Mouse (Mus musculus): ENCODE measurements around the gene Mcat. TPM values are rescaled to one million over a fixed set of nuclear protein-coding genes. Genes with fewer than 3 reads are reported as not detected.

The Mcat gene
- polyA plus RNA-seq (2015; fragmentation: Nextera tagmentation; extraction: Ambion mirVana) = 30.9 and 34.4 TPM in 2 replicates

GRCm38 (mm10) chr15:83563327-83563856 lies at the start of gene Mcat, which contains the start of gene Tspo:
Mcat (minus strand) TSS chr15:83563787.
Tspo (plus strand) TSS chr15:83563592.
- DNase-seq (ENCODE audit: low spot score) = peak; percentile 61

- peak; percentile 84 for DNase-seq (ENCODE audit: low spot score)
Measured at GRCm38 (mm10) chr15:83607115-83607802, 43.7 kb upstream of the Mcat start.

- DNase-seq (ENCODE audit: low spot score) = no peak
Measured at GRCm38 (mm10) chr15:83606700-83607099, 43.1 kb upstream of the Mcat start.

GRCm38 (mm10) chr15:83606216-83606615 lies 42.6 kb upstream of the Mcat start:
- DNase-seq (ENCODE audit: low spot score) = no peak

GRCm38 (mm10) chr15:83603426-83603825 lies 39.8 kb upstream of the Mcat start:
- DNase-seq (ENCODE audit: low spot score) = peak; percentile 21

GRCm38 (mm10) chr15:83603046-83603396 lies 39.4 kb upstream of the Mcat start:
- DNase-seq (ENCODE audit: low spot score) = no peak

GRCm38 (mm10) chr15:83602372-83603045 lies 38.9 kb upstream of the Mcat start:
- DNase-seq (ENCODE audit: low spot score) = peak; percentile 93

- DNase-seq (ENCODE audit: low spot score) = peak; percentile 67
Measured at GRCm38 (mm10) chr15:83601185-83601584, 37.6 kb upstream of the Mcat start.

- DNase-seq (ENCODE audit: low spot score) = no peak
Measured at GRCm38 (mm10) chr15:83596833-83597232, 33.2 kb upstream of the Mcat start.

GRCm38 (mm10) chr15:83595364-83595711 lies 31.8 kb upstream of the Mcat start:
- DNase-seq (ENCODE audit: low spot score) = no peak

- peak; percentile 91 for DNase-seq (ENCODE audit: low spot score)
Measured at GRCm38 (mm10) chr15:83594513-83595363, 31.2 kb upstream of the Mcat start, which contains the start of gene Ttll12. Ttll12 (minus strand) TSS chr15:83595157.

GRCm38 (mm10) chr15:83593702-83594512 lies 30.3 kb upstream of the Mcat start:
- peak; percentile 52 for DNase-seq (ENCODE audit: low spot score)

- DNase-seq (ENCODE audit: low spot score) = no peak
Measured at GRCm38 (mm10) chr15:83593189-83593585, 29.6 kb upstream of the Mcat start.

GRCm38 (mm10) chr15:83592260-83593188 lies 28.9 kb upstream of the Mcat start:
- no peak for DNase-seq (ENCODE audit: low spot score)

- no peak for DNase-seq (ENCODE audit: low spot score)
Measured at GRCm38 (mm10) chr15:83591758-83592157, 28.2 kb upstream of the Mcat start.

- no peak for DNase-seq (ENCODE audit: low spot score)
Measured at GRCm38 (mm10) chr15:83590841-83591240, 27.3 kb upstream of the Mcat start.

- no peak for DNase-seq (ENCODE audit: low spot score)
Measured at GRCm38 (mm10) chr15:83584741-83585220, 21.2 kb upstream of the Mcat start.

- peak; percentile 60 for DNase-seq (ENCODE audit: low spot score)
Measured at GRCm38 (mm10) chr15:83583419-83584156, 20.0 kb upstream of the Mcat start.

GRCm38 (mm10) chr15:83582931-83583330 lies 19.3 kb upstream of the Mcat start:
- no peak for DNase-seq (ENCODE audit: low spot score)

Measured in thymus, postnatal 0 days (tissue).